Mouse (Mus musculus): ENCODE results near the gene Slc9a8. TPM values are rescaled to one million over a fixed set of nuclear protein-coding genes. Genes with fewer than 3 reads are reported as not detected.
"Not testable (repeated sequence)": the region's sequence is repeated elsewhere in the genome, so short reads cannot be mapped to it uniquely, and the experiment has no call there.

Gene Slc9a8
- 10 to 100 TPM; 29.2 to 33.3 TPM for total RNA-seq (2021)
- long read RNA-seq, experiment 1, full-length matches to known transcripts, result 25 of 39 reads
- long read RNA-seq, experiment 1, partial matches to known transcripts, result 11 of 39 reads
- long read RNA-seq, experiment 1, other reads (novel, unspliced or antisense), result 3 of 39 reads
- long read RNA-seq, experiment 2, full-length matches to known transcripts, result 18 of 34 reads
- long read RNA-seq, experiment 2, partial matches to known transcripts, result 5 of 34 reads
- long read RNA-seq, experiment 2, other reads (novel, unspliced or antisense), result 11 of 34 reads

DNA sequence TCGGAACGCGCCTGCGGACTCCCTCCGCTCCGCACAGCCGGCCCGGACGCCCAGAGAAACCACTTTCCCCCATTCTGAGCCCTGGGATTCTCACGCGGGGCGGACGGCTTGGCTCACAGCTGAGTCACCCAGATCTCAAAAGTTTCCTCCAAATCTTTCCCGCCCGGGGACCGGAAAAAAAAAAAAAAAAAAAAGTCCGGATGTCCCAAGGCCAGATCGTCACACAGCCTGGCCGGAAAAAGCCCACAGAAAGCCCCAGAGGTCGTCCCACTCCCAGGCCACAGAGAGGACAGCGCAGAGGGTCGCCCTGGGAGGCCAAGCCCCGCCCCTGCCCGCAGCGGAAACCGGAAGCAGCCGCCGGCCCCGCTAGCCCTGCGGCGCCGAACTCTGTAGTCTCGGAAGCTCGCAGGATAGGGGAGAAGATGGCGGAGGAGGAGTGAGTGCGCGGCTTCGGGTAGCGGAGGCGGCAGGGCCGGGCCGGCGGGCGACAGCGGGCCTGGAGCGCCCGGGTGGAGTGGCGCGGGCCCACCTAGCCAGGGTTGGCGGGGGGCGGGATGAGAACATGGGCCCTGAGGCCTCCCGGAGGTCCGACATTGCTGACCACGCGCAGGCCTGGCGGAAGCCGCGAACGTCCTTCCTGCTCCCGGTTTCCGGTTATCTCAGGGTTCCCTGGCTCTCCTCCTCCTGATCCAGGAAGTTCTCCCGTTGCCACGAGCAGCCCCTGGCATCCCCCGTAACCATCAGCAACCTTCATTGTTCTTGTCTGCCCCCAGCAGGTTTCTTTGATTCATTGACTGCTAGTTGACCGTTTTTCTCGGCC, at the start of gene Slc9a8:
Slc9a8 (plus strand) TSS at position 383 of the 820 bp plus-strand sequence.
- DNase-seq, result peak; percentile 95

DNA sequence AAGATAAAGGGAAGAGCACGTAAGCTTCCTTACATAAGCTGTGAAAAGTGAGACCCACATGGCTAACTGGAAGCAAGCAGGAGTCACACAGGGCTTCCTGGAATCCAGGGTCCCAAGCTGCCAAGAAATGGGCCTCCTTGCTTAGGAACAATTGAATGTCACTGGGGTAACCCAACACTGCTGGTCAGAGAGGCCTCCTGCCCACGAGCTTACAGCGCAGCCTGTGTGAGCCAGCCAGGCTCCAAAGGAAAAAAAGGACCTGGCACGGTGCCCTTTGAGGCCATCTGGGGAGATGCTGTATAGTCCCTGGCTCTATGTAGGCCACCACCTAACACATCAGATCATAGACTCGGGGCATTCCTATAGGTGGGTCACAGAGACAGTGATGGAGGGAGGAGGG, 48.2 kb upstream of the Slc9a8 start:
- DNase-seq, result peak; percentile 77

DNA sequence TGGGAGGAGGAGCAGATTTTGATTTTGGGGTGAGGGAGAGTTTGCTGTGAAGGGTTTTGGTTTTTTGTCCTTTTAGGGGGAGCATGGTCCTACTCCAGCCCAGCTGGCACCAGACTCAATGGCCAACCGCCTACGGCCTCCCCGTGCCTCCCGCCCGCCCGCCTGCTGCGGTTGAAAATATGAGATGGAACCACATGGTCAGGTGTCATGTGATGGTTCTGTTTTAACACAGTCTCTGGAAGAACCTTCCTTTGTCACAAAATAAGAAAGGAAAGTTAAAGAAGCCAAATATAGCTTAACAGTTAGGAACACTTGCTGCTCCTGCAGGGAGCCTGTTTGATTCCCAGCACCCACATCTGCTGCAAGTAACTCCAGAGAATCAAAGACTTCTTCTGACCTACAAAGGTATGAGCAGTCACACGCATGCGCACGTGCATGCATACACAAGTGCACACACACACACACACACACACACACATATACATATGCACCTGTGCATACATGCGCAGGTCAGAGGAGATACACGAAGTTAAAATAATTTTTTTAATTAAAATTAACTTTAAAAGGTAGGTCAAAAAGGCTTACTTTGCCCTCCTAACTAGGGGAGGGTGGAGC, 47.2 kb upstream of the Slc9a8 start:
- no peak for DNase-seq

DNA sequence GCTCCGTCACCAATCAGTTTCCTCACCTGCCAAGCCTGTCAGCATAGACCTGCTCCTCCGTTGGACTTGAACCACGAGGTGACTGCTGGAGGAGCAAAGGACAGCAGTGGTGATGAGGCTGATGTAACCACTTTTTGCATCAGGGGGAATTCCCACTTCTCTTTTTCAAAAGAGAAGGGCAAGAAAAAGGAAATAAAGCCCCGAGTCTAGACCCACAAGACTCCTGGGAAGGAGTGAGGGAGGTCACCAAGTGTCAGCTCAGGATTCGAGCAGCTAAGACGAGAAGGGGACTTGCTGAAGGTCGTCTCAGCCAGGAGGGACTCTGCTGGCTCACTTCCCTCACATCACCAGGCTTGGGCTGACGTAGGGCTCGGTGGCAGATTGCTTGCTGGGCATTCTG, 46.4 kb upstream of the Slc9a8 start:
- no peak for DNase-seq

DNA sequence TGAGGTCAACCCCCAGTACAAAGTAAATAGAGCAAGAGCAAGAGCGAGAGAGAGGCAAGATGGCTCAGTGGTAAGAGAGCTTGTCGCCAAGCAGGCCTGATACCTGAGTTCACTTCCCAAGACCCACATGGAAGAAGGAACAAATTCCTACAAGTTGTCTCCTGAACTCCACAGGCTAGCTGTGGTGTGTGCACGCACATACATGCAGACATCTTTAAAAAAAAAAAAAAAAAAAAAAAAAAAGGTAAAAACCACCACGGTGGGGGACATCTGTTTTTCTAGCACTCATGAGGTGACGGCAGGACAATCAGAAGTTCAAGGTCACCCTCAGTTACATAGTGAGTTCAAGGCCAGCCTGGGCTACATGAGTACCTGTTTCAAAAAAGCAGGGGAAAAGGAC, 45.8 kb upstream of the Slc9a8 start:
- no peak for DNase-seq

DNA sequence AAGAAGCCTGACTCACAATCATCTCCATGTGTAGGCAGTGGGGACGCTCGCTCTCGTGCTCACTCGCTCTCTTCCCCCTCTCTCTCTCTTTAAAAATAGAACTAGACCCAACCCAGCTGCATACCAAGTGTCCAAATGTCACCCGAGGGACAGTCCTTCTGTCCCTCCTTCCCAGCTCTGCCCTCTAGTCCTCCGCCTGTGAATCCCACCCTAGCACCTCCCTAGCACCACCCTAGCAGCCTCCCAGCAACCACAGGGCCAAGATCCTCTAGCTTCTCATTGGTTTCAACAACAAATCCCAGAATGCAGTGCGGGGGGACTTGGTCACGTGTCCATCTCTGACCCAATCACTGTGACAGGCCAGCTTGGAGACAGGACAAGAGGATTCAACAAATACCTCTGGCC, 45.4 kb upstream of the Slc9a8 start:
- DNase-seq, result peak; percentile 40

DNA sequence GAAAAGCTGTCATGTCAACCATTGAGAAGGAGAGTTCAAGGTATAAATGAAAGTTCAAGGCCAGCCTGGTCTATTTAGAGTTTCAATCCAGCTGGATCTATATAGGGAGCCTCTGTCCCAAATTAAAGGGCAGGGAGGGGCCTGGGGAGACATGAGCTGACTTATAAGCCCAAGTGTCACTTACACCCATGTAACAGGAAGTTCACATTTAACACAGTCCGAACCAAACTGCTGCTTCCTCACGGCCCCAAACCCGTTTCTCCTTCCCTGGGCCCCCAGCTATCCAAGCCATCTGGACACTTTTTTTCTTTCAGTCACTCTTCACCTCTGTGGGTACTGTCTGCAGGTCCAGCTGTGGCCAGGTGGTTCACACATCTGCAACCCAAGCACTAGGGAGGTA, 43.8 kb upstream of the Slc9a8 start:
- no peak for DNase-seq

DNA sequence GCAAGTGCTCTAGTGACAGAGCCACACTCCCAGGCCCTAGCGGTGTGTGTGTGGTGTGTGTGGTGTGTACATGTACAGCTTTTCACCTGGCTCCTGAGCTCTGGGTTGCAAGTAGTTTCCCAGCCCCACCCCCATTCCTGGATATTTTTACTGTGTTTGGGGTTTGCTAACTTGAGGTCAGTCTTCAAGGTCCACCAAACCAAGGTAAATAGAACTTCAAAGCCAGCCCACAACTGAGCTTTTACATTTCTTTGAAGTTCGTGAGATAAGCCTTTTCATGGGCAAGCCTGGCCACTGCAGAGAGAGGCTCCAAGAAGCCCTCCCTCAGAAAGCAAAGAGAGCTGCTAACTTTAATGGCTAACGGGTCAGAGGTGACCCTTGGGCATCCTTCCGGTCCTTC, 42.5 kb upstream of the Slc9a8 start:
- no peak for DNase-seq

DNA sequence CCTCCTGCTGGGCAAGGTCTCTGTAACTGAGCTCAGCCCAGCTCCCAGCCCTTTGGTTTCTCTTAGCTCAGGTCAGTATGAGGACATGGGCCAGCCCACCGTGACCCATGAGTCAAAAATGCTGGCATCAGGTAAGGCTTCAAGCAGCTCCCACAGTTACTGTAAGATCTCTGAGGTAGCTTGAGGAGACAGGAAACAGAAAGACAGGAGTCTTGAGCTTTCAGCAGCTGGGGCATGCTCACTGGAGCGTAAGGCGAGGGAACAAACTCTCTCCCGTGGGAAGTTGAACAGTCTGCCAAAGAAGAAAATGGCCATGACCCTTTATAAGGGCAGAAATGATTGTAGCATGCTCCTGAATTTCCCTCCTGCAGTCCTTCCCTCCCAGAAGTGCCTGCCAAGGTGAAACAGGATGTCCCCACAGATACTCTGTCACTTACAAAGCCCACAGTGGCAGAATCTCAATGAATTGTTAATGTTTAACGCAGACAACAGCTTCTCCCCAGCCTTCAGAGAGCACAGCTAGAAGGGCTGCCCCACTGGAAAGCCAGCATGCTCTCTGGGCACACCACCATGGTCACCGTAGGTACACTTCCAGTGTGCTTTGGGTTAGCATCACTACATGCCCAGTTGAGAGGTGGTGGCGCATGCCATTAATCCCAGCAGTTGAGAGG, 40.8 kb upstream of the Slc9a8 start:
- no peak for DNase-seq

DNA sequence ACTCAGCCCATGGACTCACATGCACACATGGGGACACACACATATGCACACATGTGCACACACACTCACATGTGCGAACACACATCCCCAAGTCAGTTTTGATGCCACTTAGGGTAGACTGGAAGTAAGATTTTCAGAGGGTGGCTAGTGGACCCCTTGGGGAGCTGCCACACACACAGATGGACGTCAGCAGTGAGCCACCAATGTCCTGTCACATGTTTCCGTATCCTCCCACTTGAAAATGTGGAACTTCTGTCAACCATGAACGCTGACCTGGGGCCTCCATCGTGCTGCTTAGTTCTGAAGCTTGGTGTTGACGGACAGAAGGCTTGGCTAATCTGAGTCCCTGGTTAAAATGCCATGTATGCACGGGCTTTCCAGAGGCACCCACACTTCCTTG, 39.9 kb upstream of the Slc9a8 start:
- DNase-seq, result no peak

DNA sequence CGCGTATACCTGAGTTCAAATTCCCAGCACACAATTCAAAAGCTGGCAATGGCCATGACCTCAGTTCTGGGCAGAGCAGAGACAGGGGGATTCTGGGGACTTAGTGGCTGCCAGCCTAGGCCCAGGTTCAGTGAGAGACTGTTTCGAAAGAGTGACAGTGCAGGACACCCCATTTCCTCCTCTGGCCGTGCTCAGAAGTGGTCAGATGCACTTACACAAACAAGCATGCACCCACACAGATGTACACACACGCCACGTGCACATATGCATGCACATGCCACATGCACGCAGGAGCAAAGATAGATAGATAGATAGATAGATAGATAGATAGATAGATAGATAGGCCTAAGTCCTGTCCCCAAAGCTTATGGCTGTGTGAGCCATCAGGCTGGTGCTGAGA, 39.1 kb upstream of the Slc9a8 start:
- no peak for DNase-seq

DNA sequence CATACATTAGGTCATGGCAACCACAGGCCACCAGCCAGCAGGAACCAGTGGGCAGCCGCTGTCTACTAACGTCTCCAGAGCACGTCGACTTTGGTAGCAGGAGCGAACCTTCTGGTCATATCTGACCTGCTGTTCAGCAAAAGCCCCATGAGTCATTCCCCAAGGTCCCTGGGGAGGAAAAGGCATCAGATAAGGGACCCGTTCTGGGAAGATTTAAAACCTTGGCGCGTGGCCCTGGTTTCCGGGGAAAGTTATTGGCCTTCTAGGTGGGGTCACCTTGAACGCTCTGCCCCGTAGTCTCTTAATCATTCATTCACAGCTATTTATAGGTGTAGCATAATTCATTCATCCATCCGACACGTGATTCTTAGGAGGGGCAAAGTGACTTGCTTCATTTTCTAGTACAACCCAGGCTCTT, 37.8 kb upstream of the Slc9a8 start:
- no peak for DNase-seq

DNA sequence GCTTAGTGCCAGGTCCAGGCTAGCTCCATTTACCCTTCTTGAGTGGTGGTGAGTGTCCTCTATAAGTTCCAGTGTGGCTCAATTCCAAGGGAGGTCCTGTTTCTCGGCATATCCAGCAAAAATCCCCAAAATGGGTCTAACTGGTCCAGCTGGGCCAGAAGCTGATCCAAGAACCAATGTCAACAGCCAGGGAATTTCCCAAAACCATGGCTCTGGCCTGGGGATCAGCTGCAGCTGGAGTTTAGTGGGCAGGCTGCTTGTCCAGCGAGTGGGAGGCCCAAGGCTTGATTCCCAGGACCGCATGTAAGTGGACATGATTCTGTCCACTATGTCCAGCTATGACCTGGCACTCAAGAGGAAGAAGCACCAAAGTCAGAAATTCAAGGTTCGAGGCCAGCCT, 35.1 kb upstream of the Slc9a8 start:
- DNase-seq, result no peak

DNA sequence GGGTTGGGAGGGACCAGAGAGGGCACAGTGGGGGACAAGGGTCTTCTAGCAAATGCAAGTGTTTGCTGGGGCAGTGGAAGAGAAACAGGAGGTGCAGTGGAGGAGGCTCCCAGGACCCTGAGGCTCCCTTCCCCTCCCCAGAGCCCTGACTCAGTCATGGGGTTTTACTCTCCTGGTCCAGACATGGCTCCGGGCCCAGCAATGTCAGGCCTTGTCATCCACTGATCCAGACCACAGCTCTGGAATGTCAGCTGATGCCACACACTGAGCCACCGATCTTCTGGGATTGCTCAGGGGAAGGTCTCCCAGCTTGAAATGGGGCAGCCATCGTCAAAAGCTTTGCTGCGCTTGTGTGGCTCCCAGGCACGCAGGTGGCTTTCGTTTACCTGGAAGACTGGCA, 34.5 kb upstream of the Slc9a8 start:
- DNase-seq, result no peak

DNA sequence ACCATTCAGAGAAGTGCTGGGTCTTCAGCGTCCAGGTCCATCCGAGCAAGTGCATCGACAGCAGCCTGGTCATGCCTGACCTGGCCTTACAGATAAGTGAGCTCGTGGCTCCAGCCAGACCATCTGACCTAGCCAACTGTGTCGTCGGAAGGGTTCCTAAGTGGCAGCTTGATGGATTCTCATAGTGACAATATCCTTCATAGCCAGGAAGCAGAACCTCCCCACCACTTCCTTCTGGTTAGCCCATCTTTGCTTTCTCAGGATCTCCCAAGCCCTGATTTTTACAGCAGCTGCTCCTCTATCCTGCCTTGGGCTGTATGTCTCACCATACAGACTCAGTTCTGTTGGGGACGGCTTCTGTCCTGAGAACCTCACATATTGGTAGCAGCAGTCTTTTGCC, 27.1 kb upstream of the Slc9a8 start:
- DNase-seq, result no peak

DNA sequence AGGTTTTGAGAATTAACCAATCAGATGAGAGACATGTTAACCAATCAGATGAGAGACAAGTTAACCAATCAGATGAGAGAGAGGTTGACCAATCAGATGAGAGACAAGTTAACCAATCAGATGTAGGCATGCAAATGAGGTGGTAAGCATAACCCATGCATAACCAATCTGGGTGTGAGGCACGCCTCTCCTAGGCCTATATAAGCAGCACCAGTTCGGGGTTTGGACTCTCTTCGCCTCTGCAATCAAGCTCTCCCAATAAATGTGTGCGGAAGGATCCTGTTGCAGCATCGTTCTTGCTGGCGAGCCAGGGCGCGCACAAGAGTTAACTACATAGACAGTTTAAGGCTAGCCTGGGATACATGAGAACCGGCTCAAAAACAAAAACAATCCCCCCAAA, 25.1 kb upstream of the Slc9a8 start:
- DNase-seq, result not testable (repeated sequence)

DNA sequence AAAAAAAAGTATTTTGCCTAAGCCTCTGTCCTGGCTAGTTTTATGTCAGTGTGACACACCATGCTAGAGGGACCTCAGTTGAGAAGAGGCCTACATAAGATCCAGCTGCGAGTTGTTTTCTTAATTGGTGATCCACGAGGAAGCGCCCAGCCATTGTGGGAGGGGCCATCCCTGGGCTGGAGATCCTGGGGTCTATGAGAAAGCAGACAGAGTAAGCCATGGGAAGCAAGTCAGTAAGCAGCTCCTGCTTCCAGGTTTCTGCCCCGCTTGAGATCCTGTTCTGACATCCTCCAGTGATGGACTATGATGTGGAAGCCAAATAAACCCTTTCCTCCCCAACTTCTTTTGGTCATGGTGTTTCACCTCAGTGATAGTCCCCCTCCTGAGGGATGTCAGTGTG, 22.5 kb upstream of the Slc9a8 start:
- DNase-seq, result no peak

DNA sequence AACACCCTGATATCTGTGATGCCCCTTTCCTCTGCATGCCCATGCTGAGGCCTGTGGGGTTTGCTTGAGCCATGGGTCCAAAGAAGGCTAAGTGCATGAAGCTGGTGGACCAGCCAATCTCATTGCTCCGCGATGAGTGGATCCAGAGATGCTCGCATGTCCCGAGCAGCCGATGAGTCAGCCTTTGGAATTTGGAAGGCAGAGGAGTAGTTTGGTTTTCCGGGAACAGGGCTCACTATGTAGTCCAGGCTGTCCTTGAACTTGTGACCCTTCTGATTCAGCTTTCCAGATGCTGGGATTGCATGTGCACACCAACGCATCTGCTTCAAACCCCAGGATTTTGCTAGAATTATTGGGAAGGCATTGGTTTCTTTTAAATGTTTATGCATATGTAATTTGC, 21.9 kb upstream of the Slc9a8 start:
- DNase-seq, result no peak

DNA sequence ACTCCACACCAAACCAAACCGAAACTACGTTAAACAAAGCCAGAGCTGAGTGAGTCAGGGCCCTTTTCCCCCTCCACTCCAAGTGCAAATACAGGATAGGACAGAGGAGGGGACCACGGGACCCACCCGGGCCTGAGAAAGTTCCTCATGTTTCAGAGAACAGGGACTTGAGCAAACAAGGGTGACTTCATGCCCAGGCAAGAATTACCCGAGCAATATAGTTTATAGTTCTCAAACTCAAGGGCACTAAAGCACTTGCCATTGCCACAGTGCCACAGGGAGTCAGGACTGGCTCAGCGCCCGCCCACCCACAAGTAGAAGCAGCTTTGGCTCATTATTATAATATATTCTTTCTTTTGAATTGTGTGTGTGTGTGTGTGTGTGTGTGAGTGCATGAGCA, 18.4 kb upstream of the Slc9a8 start:
- DNase-seq, result no peak

DNA sequence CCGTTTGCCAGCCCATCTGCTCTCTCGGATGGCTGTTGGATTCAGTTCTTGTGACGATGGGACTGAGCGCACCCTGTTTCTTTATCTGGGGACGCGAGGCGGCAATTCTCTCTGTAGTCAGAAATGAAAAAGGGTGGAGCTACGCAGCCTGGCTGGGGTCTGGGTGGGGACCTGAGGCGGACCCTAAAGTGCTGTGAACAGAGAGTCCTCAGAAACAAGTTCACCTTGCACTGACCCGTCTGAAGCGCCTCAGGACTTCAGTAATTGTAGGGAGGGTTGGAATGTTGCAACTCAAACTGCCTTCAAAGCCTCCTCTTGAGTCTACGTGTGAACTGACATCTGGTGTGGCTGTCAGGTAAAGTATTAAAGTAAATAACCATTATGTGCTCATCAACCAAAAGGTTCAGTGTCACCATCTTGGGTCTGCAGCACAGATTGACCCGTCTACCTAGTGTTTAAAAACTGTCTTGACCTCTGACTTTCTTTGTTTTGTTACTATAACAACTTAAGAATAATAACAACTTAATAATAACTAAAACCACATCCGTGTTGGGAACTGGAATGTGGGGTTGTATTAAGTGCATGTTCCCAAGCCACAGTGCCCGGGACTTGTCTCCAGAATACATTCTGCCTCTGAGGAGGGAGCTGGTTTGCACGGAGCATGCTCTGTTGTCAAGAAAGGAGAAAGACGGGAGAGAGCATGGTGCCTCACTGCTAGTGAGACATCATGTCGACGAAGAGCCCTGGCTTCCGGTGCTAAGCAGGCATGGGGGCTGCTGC, 16.2 kb upstream of the Slc9a8 start:
- DNase-seq, result no peak

DNA sequence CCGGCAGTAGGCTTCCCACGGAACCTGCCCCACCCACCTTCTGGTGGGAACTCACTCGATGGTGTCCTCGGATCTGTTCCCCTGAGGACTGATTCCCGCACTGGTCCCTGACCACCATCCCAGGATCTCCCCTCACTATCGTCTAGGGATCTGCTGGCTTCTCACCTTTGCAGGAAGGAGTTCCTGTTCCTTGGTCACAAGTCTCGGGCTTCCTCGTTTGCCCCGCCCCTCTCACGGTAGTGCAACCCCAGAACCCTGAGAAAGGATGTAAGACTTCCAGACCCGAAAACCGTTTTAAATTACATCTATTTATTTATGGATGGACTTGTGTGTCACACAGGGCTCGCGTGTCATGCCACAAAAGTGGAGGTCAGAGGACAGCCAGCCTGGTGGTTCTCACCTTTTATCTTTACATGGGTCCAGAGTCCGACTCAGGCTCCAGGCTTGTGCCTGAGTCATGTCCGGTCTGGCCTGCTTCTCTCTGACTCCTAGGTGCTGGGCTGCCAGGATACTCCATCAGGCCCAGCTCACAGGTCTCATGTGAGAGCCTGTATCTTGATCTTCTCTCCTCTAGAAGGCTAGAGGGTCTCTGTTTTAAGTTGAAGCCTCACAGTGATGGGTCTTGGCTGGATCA, 14.1 kb upstream of the Slc9a8 start:
- no peak for DNase-seq

DNA sequence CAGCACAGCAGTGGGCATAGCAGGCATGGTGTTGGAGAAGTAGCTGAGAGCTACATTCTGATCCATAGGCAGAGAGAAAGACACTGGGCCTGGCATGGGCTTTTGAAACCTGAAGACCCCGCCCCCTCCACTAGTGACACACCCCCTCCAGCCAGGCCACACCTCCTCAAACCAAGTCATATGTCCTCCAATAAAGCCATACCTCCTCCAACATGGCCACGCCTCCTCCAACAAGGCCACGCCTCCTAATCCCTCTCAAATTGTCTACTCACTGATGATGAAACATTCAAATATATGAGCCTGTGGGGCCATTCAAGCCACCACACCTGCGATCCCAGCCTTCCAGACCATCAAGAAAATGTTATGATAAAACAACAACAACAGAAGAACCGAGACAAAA, 7.1 kb upstream of the Slc9a8 start:
- no peak for DNase-seq
